ENCODE assay signal across 8 mouse cellular contexts in genomic region chr3:87993436-87993835, GRCm38 (mm10). TPM values are rescaled to one million over a fixed set of nuclear protein-coding genes. Genes with fewer than 3 reads are reported as not detected.
DNase-seq lines count a peak whose midpoint lies in the region; ATAC-seq lines count a peak whose summit lies in the region.

No protein-coding gene starts in this region.

- ATAC-seq in granulocyte monocyte progenitor cell, adult 5-6 weeks (replicated peaks; ENCODE audit: poor library complexity, severe bottlenecking) = peak; percentile 84

- peak; percentile 73 for DNase-seq in heart, postnatal 4 days
- no peak for DNase-seq in heart, adult 9 months (ENCODE audit: low spot score in 2 of 2)
- DNase-seq in spleen, postnatal 4 days (ENCODE audit: low spot score in 2 of 2) = peak; percentile 43 to 81
- DNase-seq in spleen, postnatal 36 days (ENCODE audit: low spot score in 2 of 2) = no peak
- DNase-seq in thymus, postnatal 36 days = peak; percentile 37 to 40
- no peak for DNase-seq in frontal cortex, postnatal 36 days (ENCODE audit: low spot score in 2 of 2)
- DNase-seq in frontal cortex, adult 2 months (ENCODE audit: extremely low spot score in 1 of 2, low spot score in 1 of 2) = no peak

RNA-seq across cellular contexts. Expression of gene Bcan, which starts 6.6 kb away (rescaled TPM):
- under 1 TPM; 0.12 to 0.29 TPM for total RNA-seq in heart, postnatal 4 days (2021)
- not detected in 2 replicates for total RNA-seq in granulocyte monocyte progenitor cell, adult 5-6 weeks (2014; fragmentation: Nextera tagmentation)
- not detected in 2 replicates for total RNA-seq in granulocyte monocyte progenitor cell, adult 5-6 weeks (2017)
- polyA plus RNA-seq in frontal cortex, adult 2 months (2012; rRNA removed) = 359 and 380 TPM in 2 replicates

RNA-seq across cellular contexts. Expression of gene Nes, which starts 22.6 kb away (rescaled TPM):
- total RNA-seq in heart, postnatal 4 days (2021) = 10 to 100 TPM; 66.5 to 70.4 TPM
- total RNA-seq in granulocyte monocyte progenitor cell, adult 5-6 weeks (2014; fragmentation: Nextera tagmentation) = not detected in 2 replicates
- 0.05 TPM in 1 of 2 replicates, not detected in the other for total RNA-seq in granulocyte monocyte progenitor cell, adult 5-6 weeks (2017)
- 4.3 and 4.8 TPM in 2 replicates for polyA plus RNA-seq in frontal cortex, adult 2 months (2012; rRNA removed)

RNA-seq across cellular contexts. Expression of gene Hapln2, which starts 33.9 kb away (rescaled TPM):
- not detected for total RNA-seq in heart, postnatal 4 days (2021)
- not detected in 2 replicates for total RNA-seq in granulocyte monocyte progenitor cell, adult 5-6 weeks (2014; fragmentation: Nextera tagmentation)
- not detected in 2 replicates for total RNA-seq in granulocyte monocyte progenitor cell, adult 5-6 weeks (2017)
- 28.5 and 39.4 TPM in 2 replicates for polyA plus RNA-seq in frontal cortex, adult 2 months (2012; rRNA removed)

RNA-seq across cellular contexts. Expression of gene Crabp2, which starts 45.0 kb away (rescaled TPM):
- 1 to 10 TPM in 1 of 2 experiments, under 1 TPM in 1; 0.91 to 1.0 TPM for total RNA-seq in heart, postnatal 4 days (2021)
- total RNA-seq in granulocyte monocyte progenitor cell, adult 5-6 weeks (2014; fragmentation: Nextera tagmentation) = not detected in 2 replicates
- not detected in 2 replicates for total RNA-seq in granulocyte monocyte progenitor cell, adult 5-6 weeks (2017)
- polyA plus RNA-seq in frontal cortex, adult 2 months (2012; rRNA removed) = 9.2 and 11.0 TPM in 2 replicates

RNA-seq across cellular contexts. Expression of gene Gpatch4, which starts 49.5 kb away (rescaled TPM):
- 1 to 10 TPM; 7.2 to 7.5 TPM for total RNA-seq in heart, postnatal 4 days (2021)
- 45.8 and 50.5 TPM in 2 replicates for total RNA-seq in granulocyte monocyte progenitor cell, adult 5-6 weeks (2014; fragmentation: Nextera tagmentation)
- 39.6 and 40.8 TPM in 2 replicates for total RNA-seq in granulocyte monocyte progenitor cell, adult 5-6 weeks (2017)
- polyA plus RNA-seq in frontal cortex, adult 2 months (2012; rRNA removed) = 13.7 and 14.4 TPM in 2 replicates

Comparison
In these comparisons a context has a peak if more than half of its experiments do, and no peak if none do; other contexts are left out.
1. DNase-seq: peak in heart, postnatal 4 days (single experiment), spleen, postnatal 4 days (2 of 2) and thymus, postnatal 36 days (2 of 2); none in heart, adult 9 months (0 of 2), spleen, postnatal 36 days (0 of 2), frontal cortex, postnatal 36 days (0 of 2) and frontal cortex, adult 2 months (0 of 2).
2. RNA of gene Nes, which starts 22.6 kb away (total RNA-seq): 66.5 to 70.4 TPM in heart, postnatal 4 days; 0.05 TPM in granulocyte monocyte progenitor cell, adult 5-6 weeks; every median in the first group is over 10 times any median in the second.